Mouse (Mus musculus): ENCODE data around the gene Sos1. TPM values are rescaled to one million over a fixed set of nuclear protein-coding genes. Genes with fewer than 3 reads are reported as not detected.

The Sos1 gene
- polyA plus RNA-seq, 1 experiment: 4.1 TPM

GRCm38 (mm10) chr17:80505766-80506165 is 25.5 kb upstream of the Sos1 start:
- no peaks in the 10 kb centered on the region for H3K36me3 ChIP-seq (ENCODE audit: control insufficient read depth, insufficient read depth, low read length)
- no peak for DNase-seq
- no peak overlapping the region for H3K27ac ChIP-seq (ENCODE audit: control insufficient read depth, insufficient read depth, low read length)
- TF ChIP-seq POLR2A (IDR thresholded peaks at IDR 0.05; ENCODE audit: control insufficient read depth, extremely low read depth, insufficient read depth, low read length, poor library complexity) (no peak), CTCF (IDR thresholded peaks at IDR 0.05; ENCODE audit: borderline replicate concordance, control insufficient read depth, extremely low read depth, insufficient read depth, low read length, poor library complexity) (no peak)
- H3K4me3 ChIP-seq (ENCODE audit: control insufficient read depth, insufficient read depth, low read length): no peak overlapping the region
- H3K27me3 ChIP-seq (ENCODE audit: control insufficient read depth, insufficient read depth, low read length): no peaks in the 10 kb centered on the region
- peaks cover 7% of the 10 kb centered on the region for H3K4me1 ChIP-seq (replicated peaks; ENCODE audit: control insufficient read depth, insufficient read depth, low read length)
- WGBS: 92% methylated on average over 6 of the region's 6 CpGs

GRCm38 (mm10) chr17:80505342-80505741 is 25.1 kb upstream of the Sos1 start:
- DNase-seq: no peak
- Histone ChIP-seq H3K4me1 (replicated peaks; ENCODE audit: control insufficient read depth, insufficient read depth, low read length) (peaks cover 7% of the 10 kb centered on the region), H3K27me3 (ENCODE audit: control insufficient read depth, insufficient read depth, low read length) (no peaks in the 10 kb centered on the region), H3K4me3 (ENCODE audit: control insufficient read depth, insufficient read depth, low read length) (no peak overlapping the region), H3K27ac (ENCODE audit: control insufficient read depth, insufficient read depth, low read length) (no peak overlapping the region), H3K36me3 (ENCODE audit: control insufficient read depth, insufficient read depth, low read length) (no peaks in the 10 kb centered on the region)
- 94% methylated on average over 4 of the region's 4 CpGs for whole genome bisulfite sequencing
- TF ChIP-seq CTCF (IDR thresholded peaks at IDR 0.05; ENCODE audit: borderline replicate concordance, control insufficient read depth, extremely low read depth, insufficient read depth, low read length, poor library complexity) (no peak), POLR2A (IDR thresholded peaks at IDR 0.05; ENCODE audit: control insufficient read depth, extremely low read depth, insufficient read depth, low read length, poor library complexity) (no peak)

GRCm38 (mm10) chr17:80501805-80502172 is 21.5 kb upstream of the Sos1 start:
- H3K27me3 ChIP-seq (ENCODE audit: control insufficient read depth, insufficient read depth, low read length): no peaks in the 10 kb centered on the region
- H3K36me3 ChIP-seq (ENCODE audit: control insufficient read depth, insufficient read depth, low read length): no peaks in the 10 kb centered on the region
- H3K4me3 ChIP-seq (ENCODE audit: control insufficient read depth, insufficient read depth, low read length): no peak overlapping the region
- peak; percentile 8 for DNase-seq
- TF ChIP-seq POLR2A (IDR thresholded peaks at IDR 0.05; ENCODE audit: control insufficient read depth, extremely low read depth, insufficient read depth, low read length, poor library complexity): no peak
- TF ChIP-seq CTCF (IDR thresholded peaks at IDR 0.05; ENCODE audit: borderline replicate concordance, control insufficient read depth, extremely low read depth, insufficient read depth, low read length, poor library complexity): no peak
- no peak overlapping the region for H3K27ac ChIP-seq (ENCODE audit: control insufficient read depth, insufficient read depth, low read length)
- peaks cover 7% of the 10 kb centered on the region for H3K4me1 ChIP-seq (replicated peaks; ENCODE audit: control insufficient read depth, insufficient read depth, low read length)
- WGBS: 11% methylated on average over 2 of the region's 2 CpGs

GRCm38 (mm10) chr17:80501037-80501804 is 21.0 kb upstream of the Sos1 start:
- Histone ChIP-seq H3K27me3 (ENCODE audit: control insufficient read depth, insufficient read depth, low read length) (no peaks in the 10 kb centered on the region), H3K4me1 (replicated peaks; ENCODE audit: control insufficient read depth, insufficient read depth, low read length) (peaks cover 7% of the 10 kb centered on the region), H3K4me3 (ENCODE audit: control insufficient read depth, insufficient read depth, low read length) (no peak overlapping the region), H3K36me3 (ENCODE audit: control insufficient read depth, insufficient read depth, low read length) (no peaks in the 10 kb centered on the region), H3K27ac (ENCODE audit: control insufficient read depth, insufficient read depth, low read length) (no peak overlapping the region)
- TF ChIP-seq CTCF (IDR thresholded peaks at IDR 0.05; ENCODE audit: borderline replicate concordance, control insufficient read depth, extremely low read depth, insufficient read depth, low read length, poor library complexity) (no peak), POLR2A (IDR thresholded peaks at IDR 0.05; ENCODE audit: control insufficient read depth, extremely low read depth, insufficient read depth, low read length, poor library complexity) (no peak)
- no peak for DNase-seq
- WGBS: 23% methylated on average over 5 of the region's 5 CpGs

- Histone ChIP-seq H3K27me3 (ENCODE audit: control insufficient read depth, insufficient read depth, low read length) (no peaks in the 10 kb centered on the region), H3K27ac (ENCODE audit: control insufficient read depth, insufficient read depth, low read length) (no peak overlapping the region), H3K4me1 (replicated peaks; ENCODE audit: control insufficient read depth, insufficient read depth, low read length) (peaks cover 7% of the 10 kb centered on the region), H3K36me3 (ENCODE audit: control insufficient read depth, insufficient read depth, low read length) (no peaks in the 10 kb centered on the region), H3K4me3 (ENCODE audit: control insufficient read depth, insufficient read depth, low read length) (no peak overlapping the region)
- TF ChIP-seq CTCF (IDR thresholded peaks at IDR 0.05; ENCODE audit: borderline replicate concordance, control insufficient read depth, extremely low read depth, insufficient read depth, low read length, poor library complexity) (no peak), POLR2A (IDR thresholded peaks at IDR 0.05; ENCODE audit: control insufficient read depth, extremely low read depth, insufficient read depth, low read length, poor library complexity) (no peak)
- DNase-seq: no peak
- WGBS: 85% methylated on average over 4 of the region's 4 CpGs
Measured at GRCm38 (mm10) chr17:80500025-80500424, 19.8 kb upstream of the Sos1 start.

- H3K27me3 ChIP-seq (ENCODE audit: control insufficient read depth, insufficient read depth, low read length): no peaks in the 10 kb centered on the region
- no peak for TF ChIP-seq POLR2A (IDR thresholded peaks at IDR 0.05; ENCODE audit: control insufficient read depth, extremely low read depth, insufficient read depth, low read length, poor library complexity)
- TF ChIP-seq CTCF (IDR thresholded peaks at IDR 0.05; ENCODE audit: borderline replicate concordance, control insufficient read depth, extremely low read depth, insufficient read depth, low read length, poor library complexity): no peak
- DNase-seq: no peak
- no peak overlapping the region for H3K4me3 ChIP-seq (ENCODE audit: control insufficient read depth, insufficient read depth, low read length)
- H3K27ac ChIP-seq (ENCODE audit: control insufficient read depth, insufficient read depth, low read length): no peak overlapping the region
- no peaks in the 10 kb centered on the region for H3K36me3 ChIP-seq (ENCODE audit: control insufficient read depth, insufficient read depth, low read length)
- 82% methylated on average over 11 of the region's 11 CpGs for WGBS
- H3K4me1 ChIP-seq (replicated peaks; ENCODE audit: control insufficient read depth, insufficient read depth, low read length): peaks cover 7% of the 10 kb centered on the region
Measured at GRCm38 (mm10) chr17:80498600-80499268, 18.5 kb upstream of the Sos1 start.
